Mouse (Mus musculus): ENCODE data around the gene Polr2e.

Polr2e gene

DNA sequence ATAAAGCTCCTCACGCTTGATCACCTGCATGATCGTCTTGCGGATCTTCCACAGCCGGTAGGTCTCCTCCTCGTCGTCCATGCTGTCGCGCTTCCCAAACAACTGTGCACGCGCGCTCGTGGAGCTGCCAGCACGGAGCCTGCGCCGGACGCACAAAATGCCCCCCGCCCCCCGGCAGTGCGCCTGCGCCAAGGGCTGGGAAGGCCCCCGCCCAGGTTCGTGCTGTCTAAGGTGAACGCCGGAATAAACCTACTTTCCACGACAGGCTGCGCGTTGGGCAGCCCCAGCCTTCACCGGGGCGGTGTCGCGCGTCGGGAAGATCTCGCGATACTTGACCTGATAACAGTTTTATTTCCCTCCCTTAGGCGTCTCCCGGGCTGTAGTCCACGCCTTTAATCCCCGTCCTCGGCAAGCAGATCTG, at the start of gene Polr2e:
Gene Polr2e, minus strand, starts transcription at position 237 of the 421 bp plus-strand sequence.
- in situ Hi-C loops (cut with MseI, MboI): no loop called here

- in situ Hi-C loops (cut with MseI, MboI): no loop called here
These were observed 49.6 kb upstream of the Polr2e start for GRCm38 (mm10) chr10:80089146-80089545.

DNA sequence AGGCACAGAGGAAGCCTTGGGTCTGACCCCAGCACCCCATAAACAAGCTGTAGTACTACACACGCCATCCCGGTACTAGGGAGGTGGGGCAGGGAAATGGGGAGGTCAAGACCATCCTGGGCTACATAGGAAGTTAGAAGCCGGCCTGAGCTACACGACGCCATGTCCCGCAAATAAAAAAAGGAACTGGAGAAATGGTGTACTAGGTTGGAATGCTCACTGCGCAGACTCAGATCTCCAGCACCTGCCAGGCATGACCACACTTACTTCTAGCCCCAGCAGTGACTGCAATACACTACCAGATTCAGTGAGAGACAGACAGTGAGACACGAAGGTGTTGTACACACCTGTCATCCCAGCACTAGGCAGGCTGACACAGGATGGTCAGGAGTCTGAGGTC, 47.9 kb upstream of the Polr2e start:
- in situ Hi-C loops (cut with MseI, MboI): no loop called here

GRCm38 (mm10) chr10:80086847-80087246, 47.3 kb upstream of the Polr2e start:
- in situ Hi-C loops (cut with MseI, MboI): no loop called here

GRCm38 (mm10) chr10:80084817-80085487, 45.4 kb upstream of the Polr2e start:
- in situ Hi-C loops (cut with MseI, MboI): no loop called here

GRCm38 (mm10) chr10:80081075-80081474, 41.5 kb upstream of the Polr2e start:
- in situ Hi-C loops (cut with MseI, MboI): no loop called here

- in situ Hi-C loops (cut with MseI, MboI): no loop called here
These were observed 40.9 kb upstream of the Polr2e start for GRCm38 (mm10) chr10:80080396-80081070.

GRCm38 (mm10) chr10:80078366-80078765, 38.8 kb upstream of the Polr2e start:
- in situ Hi-C loops (cut with MseI, MboI): no loop called here

DNA sequence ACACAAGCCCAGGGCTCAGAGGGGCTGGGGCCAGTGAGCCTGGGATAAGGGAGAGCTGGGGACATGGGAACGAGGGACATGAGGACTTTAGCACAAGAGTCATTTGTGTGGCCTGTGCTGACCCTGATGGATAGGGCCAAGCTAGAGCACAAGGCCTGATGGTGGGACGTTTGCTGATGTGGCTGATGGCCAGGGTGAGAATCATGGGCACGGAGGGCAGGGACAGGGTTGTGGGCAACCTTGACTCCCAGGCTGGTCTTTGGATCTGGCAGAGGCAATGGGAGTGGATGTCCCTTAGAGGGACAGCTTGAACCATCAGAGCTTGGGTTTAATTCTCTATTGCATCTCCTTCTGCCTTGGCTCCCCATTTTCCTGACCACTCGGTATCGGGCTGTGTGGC, 37.7 kb upstream of the Polr2e start:
- in situ Hi-C loops (cut with MseI, MboI): no loop called here

GRCm38 (mm10) chr10:80076386-80076785, 36.8 kb upstream of the Polr2e start:
- in situ Hi-C loops (cut with MseI, MboI): no loop called here

- in situ Hi-C loops (cut with MseI, MboI): no loop called here
These were observed 36.3 kb upstream of the Polr2e start for GRCm38 (mm10) chr10:80075924-80076323.

- in situ Hi-C loops (cut with MseI, MboI): no loop called here
These were observed 35.4 kb upstream of the Polr2e start for GRCm38 (mm10) chr10:80074813-80075601.

- in situ Hi-C loops (cut with MseI, MboI): no loop called here
These were observed 33.3 kb upstream of the Polr2e start for GRCm38 (mm10) chr10:80072623-80073489.

DNA sequence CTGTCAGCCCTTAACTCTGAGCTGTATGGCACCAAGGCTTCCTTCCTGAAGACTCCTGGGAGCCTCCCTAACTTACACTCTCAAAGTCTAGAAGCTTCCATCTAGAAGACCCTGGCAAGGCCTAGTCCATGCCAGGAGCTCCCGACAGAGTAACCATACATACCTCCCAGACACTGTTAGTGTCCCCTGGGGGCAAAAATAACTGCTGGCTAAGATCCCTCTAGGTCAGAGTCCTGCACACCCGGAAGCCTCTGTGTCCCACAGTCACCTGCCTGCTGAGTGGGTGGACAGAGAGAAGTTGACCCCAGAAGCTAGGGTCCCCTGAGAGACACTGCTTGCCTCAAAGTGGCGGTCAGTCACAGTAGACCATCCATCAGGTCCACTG, 31.9 kb upstream of the Polr2e start:
- in situ Hi-C loops (cut with MseI, MboI): no loop called here

GRCm38 (mm10) chr10:80070837-80071515, 31.4 kb upstream of the Polr2e start:
- in situ Hi-C loops (cut with MseI, MboI): no loop called here

DNA sequence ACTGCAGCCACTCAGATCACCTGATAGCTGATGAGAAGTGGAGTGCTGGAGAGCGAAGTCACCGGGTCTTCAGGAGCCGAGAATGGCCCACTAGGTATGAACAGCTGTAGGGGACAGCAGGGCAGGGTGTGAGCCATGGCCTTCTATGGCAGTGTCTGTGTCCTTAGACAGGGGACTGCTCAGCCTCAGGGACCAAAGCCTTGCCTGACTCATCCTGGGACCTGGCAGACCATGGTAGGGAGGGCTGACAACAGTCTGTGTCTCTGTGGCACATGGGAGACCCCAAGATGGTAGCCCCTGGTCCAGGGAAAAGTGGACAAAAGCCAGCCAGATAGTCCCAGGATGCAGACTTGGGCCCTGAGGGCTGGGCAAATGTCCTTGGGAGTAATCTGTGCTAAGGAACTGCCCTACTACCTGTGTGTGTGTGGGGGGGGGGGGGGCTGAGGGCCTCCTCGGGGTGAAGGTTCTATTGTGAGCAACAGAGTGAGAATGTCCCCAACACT, 30.4 kb upstream of the Polr2e start:
- in situ Hi-C loops (cut with MseI, MboI): no loop called here

DNA sequence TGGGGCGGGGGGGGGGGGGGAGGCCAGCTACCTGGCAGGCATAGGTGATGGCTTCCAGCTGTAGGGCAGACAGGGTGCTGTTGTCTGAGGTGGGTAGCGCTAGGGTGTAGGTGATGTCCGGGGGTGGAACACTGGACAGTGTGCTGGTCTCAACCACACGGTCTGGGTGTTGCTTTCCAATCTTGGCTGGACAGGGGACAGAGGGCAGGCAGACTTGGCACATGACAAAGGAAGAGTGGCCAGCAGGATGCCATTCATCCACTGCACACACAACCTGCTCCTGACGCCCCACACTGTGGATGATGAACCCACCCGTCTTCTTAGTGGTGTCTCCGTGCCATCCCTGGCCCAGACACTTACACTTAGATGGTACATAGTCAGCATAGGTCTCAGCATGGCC, 29.7 kb upstream of the Polr2e start:
- in situ Hi-C loops (cut with MseI, MboI): no loop called here

DNA sequence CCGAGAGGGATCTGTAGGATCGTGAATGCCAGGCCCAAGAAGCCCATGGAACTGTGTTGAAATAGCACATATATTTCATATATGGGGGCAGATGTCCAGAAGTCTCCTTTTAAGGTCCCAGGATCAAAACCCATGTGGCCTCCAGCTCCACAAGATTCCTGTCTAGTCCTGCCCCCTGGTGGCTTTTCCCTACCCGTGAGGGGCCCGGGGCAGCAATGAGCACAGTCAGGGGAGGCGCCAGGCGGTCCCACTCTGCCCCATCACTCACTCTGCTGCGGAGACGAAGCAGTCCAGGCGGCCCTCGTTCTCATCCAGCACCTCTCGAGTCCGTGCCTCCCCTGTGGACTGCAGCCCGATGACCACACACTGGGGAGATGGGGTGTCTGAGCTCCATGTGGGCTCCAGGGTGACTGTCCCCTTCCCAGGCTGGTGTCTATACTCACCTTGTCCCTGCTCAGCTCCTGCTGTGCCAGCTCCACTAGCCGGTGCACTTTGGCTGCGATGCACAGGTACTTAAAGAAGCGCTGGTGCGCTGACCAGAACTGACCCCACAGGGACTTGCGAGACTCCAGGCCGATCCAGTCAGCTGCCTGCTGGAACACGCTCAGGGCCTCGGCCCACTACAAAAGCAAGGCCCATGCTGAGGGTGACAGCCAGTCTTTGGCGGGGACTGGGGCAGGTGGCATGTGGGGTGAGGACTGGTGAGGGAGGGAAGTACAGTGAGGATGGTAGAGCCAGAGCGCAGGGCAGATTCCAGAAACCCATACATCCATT, 24.5 kb upstream of the Polr2e start:
- in situ Hi-C loops (cut with MseI, MboI): no loop called here

GRCm38 (mm10) chr10:80063104-80063503, 23.5 kb upstream of the Polr2e start:
- in situ Hi-C loops (cut with MseI, MboI): no loop called here

GRCm38 (mm10) chr10:80057683-80058326, 18.2 kb upstream of the Polr2e start:
- in situ Hi-C loops (cut with MseI, MboI): no loop called here

Data from mouse trophoblast stem cell (cell line).